Mouse (Mus musculus) brain, embryonic 14.5 days (tissue): ENCODE measurements at regions not wholly inside any gene's neighbourhood (a gene's known extent, or its start where the extent isn't known, plus 50 kb on each side); places are given as distances from the start of the nearest gene placed in this dataset.

Experiments
- DNase-seq: peaks from one replicate; pipeline ENCODE4 v3.0.0-alpha.2; 2011; ENCODE audit warnings: low read depth
- CTCF ChIP-seq: fragments of 200-500 bp; IDR thresholded peaks from 2 replicates; pipeline ENCODE4 v1.5.1; 2012; ENCODE audit warnings: inconsistent platforms, mild to moderate bottlenecking, moderate library complexity, borderline replicate concordance; ENCODE audit not compliant: insufficient read depth, insufficient read length; ENCODE audit errors: extremely low read depth
- POLR2A ChIP-seq: fragments of 200-500 bp; IDR thresholded peaks from 2 replicates; pipeline ENCODE4 v1.6.1; 2012; ENCODE audit warnings: mild to moderate bottlenecking, inconsistent platforms, borderline replicate concordance; ENCODE audit not compliant: poor library complexity, insufficient read depth, insufficient read length, severe bottlenecking; ENCODE audit errors: extremely low read depth

DNA sequence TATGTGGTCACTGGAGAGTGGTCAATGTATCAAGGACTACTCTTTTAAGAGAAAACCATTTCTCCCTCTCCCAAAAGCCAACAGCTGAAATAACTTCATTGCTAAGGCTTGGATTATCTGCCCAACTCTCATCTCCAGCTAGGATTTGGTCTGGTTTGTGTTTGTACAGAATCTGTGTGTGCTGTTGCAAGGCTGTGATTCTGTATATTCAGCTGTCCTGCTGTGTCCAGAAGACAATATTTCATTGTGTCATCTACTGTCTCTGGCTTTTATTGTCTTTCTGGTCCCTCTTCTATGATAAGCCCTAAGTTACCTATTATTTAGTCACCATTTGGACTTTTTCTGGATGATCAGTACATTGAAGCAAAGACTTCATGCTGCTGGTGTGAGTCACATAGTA, 110.9 kb downstream of the Cenpc1 start:
- TF ChIP-seq CTCF (no peak), POLR2A (no peak)
- DNase-seq = no peak

DNA sequence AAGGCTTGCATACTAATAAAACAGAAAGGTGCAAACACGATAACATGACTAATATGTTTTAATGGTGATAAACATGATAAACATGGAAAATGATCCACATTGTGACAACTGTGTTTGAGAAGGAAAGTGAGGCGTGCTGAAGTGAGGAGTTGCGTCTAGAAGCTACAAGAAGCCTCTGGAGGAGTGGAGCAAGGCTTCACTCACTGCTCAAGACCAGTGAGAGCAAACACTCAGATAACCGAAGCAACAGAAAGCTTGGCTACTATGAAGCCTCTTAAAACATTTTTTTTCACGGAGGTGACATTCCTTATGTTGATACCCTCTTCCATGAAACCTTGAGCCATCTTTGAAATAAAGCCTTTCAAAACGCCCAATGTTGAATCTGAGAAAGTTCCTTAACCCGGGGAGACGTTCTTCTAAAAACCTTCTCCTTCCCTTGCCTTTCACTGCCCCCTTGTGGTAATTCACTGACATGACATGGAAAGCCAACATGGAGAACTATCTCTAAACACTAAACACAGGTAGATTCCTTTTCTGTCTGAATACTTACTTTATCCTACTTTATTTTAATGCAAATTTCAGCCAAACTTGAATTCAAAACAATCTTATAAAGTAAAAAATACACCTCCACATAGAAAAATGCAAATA, 128.6 kb downstream of the Cenpc1 start:
- TF ChIP-seq POLR2A (no peak), CTCF (peak; percentile 73; the same call in 1 of the 2 replicates)
- DNase-seq = peak; percentile 90

DNA sequence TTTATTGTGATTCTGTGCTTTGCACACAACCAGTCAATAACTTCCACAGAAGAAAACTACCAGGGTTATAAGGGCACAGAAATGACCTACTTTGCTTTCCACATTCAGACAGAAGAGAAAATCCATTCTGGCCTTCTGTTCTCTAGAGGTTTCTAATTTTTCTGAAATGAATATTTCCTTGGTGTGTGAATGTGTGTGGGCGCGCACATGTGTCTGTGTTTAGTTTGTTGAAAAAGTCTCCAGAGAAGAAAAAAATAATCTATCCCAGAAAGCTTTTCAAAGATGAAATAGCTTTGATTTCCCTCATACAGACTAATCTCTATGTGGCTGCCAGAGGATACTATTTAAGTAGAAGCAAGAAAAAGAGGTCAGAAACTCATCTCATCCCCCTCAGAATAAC, 147.1 kb downstream of the Cenpc1 start:
- DNase-seq = no peak
- TF ChIP-seq POLR2A (no peak), CTCF (no peak)

DNA sequence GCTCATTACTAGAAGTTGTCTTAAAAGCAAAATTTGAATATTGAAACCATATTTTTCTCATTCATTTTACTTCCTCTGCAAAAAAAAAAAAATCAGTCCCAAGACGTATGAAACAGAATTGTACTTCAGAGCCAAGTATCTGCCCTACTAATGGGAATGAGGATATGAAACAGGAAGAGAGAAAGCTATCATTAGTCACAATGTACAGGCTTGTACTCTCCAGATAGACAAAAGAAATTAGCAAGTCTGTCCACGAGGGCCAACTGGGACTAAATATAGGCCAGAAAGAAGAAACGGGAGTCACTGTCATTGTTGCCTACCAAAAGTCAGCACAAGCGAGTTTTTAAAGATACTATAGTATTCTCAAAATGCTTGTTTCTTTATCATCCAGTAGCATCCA, 150.4 kb downstream of the Cenpc1 start:
- no peak for DNase-seq
- TF ChIP-seq POLR2A = no peak
- no peak for TF ChIP-seq CTCF

DNA sequence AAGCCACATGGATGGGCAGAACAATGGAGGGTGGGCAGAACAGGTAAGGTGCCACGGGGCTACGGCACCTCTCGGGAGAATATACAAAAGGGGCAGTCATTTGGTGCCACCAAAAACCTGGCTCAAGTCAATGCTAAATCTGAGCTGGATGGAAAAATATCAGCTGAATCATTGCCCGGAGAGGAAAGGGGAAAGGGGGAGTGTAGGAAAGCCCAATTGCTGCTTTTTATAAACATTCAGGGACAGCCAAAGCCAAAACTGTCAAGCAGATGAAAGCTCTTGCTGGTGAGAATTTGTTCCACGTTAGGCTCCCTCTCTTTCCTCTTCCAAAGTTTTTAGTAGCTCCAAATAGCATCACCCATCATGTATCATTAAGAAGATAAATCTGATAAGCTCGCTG, 168.9 kb downstream of the Cenpc1 start:
- DNase-seq = peak; percentile 27
- no peak for TF ChIP-seq POLR2A
- no peak for TF ChIP-seq CTCF

DNA sequence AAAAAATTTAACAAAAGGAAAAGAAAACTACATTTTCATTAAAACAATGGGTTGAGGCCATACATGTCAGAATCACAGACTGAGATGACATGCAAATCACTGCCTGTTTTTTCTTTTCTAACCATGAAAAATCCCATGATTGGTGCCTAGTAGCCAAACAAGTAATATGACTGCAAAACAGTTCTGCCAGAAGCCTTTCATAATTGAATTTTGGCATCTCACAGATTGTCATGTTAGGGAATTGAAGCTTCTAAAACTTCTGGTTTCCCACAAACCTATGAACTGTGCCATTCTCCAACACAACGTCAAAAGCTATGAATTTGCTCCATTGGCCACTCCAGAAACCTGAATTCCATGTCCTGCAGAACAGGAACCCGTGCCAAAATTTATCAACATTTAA, 169.6 kb downstream of the Cenpc1 start:
- DNase-seq = peak; percentile 18
- TF ChIP-seq POLR2A (no peak), CTCF (no peak)

DNA sequence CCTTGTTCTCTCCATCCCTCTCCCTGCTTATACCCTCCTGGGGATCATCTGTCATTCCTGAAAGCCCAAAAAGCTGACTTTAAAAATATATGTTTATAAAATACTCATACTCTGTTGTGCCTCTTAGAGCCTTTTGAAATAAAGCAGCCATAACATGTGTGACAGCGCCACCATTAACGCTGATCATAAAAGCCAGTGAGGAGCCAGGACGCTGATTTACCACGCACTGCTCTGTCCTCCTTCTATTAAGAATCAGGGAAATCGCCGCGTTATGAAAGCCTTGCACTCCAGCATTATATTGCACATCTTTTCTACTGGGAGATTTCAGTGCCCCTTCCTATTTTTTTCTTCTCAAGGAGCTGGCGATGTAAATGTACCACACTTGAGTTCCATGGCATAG, 195.1 kb downstream of the Cenpc1 start:
- DNase-seq = peak; percentile 20
- TF ChIP-seq POLR2A (no peak), CTCF (no peak)

DNA sequence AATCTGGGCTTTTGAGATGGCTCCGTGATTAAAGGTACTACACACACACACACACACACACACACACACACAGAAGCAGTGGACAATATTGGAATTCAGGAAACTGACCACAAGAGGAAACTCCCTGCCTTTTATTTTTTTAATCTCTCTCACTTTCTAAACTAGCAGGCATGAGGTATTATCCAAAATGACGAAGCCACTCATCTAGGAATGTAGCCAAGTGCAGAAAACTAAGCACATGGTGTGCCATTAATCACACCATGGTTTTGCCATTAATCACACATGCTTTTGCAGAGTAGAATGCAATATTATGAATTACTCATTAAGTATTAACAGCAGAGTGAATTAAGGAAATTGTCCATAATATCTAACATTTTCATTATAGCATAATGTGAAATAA, 232.8 kb downstream of the Cenpc1 start:
- TF ChIP-seq CTCF (no peak), POLR2A (no peak)
- DNase-seq = peak; percentile 22

DNA sequence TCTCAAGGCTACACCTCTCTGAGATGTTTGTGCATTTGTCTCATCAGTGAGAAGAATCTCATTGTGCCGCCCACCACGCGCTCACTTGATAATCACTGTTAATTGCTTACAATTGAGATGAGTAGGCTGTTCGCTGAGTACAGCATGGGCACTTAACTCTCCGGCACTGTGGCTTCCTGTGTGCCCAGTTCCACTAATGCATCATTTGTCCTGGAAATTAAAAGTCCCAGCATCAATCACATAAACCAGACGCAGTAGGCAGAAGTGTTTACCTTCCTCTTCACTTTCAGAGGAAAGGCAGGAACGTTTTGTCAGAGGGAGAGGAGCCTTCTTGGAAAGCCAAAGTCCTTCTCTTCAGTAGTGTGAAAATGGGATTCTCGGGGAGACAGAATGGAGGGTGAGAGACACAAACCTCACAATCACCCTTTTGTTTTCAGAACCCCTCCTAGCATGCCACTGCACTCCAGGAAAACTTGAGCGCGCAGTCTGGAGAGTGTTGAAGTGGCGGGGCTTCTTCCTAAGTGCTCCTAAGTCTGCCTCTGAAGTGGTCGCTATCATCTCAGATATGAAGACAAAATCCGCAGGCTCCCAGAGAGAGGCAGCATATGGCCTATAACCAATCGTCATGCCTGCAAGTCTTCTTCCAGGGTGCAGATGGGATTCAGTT, 269.7 kb downstream of the Cenpc1 start:
- TF ChIP-seq POLR2A (no peak), CTCF (no peak)
- peak; percentile 45 for DNase-seq

DNA sequence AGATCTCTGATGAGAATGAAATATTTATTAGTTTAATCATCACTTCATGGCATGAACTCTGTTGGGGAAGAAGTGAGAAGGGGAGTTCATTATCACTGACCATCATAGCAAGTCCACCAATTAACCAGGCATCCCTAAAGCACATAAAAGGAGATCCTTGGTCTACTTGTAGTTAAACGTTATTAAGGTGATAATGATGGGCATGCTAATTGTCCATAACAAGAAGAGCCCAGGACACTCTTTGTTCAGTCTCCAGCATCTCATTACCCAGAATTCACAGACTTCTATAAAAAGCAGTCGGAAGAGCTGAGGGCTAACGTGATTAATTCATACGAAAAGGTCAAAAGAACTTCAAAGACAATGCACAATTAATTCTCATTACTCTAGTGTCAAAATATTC, 272.2 kb downstream of the Cenpc1 start:
- TF ChIP-seq POLR2A = no peak
- DNase-seq = peak; percentile 36

DNA sequence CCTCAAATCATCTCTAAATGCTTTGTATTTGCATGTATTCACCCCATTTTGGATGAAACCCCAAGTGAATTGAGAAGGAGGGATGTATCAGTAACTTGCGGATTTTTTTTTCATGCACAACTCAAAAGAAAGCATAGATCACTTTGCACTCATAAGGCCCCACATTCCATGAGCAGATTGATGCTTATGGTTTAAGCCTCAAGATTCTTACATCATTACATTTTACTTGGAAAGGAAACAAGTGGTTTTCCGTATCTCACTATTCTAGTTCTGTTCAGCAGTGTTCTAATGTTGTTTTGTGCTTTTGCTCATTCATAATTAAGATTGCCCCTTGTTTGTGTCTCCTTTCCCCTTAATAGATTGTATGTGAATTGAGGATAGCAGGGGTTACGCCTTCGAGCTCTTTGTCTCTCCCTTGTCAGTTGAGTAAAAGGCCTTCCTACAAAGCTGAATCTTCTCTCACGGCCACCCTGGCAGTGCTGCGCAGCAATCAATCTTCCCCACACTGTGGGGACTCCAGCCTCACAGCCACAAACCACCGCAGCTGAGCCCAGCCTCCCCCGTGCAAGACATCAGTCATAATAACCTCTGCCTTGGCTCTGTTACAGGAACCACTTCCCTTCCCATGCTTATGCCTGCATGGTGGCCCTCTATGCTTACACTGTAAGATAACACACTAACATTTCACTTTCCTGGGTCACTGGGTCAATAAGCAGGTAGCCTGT, 284.5 kb downstream of the Cenpc1 start:
- DNase-seq = peak; percentile 74
- no peak for TF ChIP-seq CTCF
- TF ChIP-seq POLR2A = no peak
